ENCODE assay signal across 25 mouse cellular contexts in the genomic region with DNA sequence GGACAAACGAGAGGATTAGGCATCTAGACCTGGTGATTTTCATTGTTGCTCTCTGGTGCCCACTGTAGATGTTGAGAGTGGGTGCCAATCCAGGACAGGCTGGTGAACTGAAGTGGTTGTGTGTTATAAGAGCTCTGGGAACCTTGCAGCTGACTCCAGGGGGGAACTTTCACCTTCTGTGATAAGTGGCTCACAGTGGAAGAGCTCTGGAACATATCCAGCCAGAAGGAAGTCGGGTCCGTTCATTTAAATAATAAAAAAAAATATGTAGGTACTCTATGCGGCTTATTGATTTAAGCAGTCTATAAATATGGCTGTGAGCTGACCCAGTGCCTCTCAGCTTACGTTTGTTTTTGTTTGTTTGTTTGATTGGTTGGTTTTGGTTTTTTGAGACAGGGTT. TPM values are rescaled to one million over a fixed set of nuclear protein-coding genes. Genes with fewer than 3 reads are reported as not detected.
DNase-seq lines count a peak whose midpoint lies in the region; ATAC-seq and TF ChIP-seq lines count a peak whose summit lies in the region.
"Had no signal": no experiment of that assay in that cellular context is flagged by ENCODE, and none has a peak within 500 bp of the region (broad histone marks: within the 10 kb centered on the region; RNA-seq: fewer than 3 reads in every experiment).

A gene (minus strand): TSS at position 101 of the 400 bp plus-strand sequence.

- 61% methylated on average over 5 of the region's 5 CpGs for WGBS in heart, embryonic 13.5 days
- 54% methylated on average over 5 of the region's 5 CpGs for WGBS in bone marrow, adult 2 months

- no peak for ATAC-seq in heart, embryonic 13.5 days (ENCODE audit: extremely low read depth, insufficient number of reproducible peaks, low FRiP score, low TSS enrichment)
- no peak for ATAC-seq in neutrophil, adult 5-6 weeks (ENCODE audit: extremely low read depth, insufficient number of reproducible peaks, low FRiP score, poor library complexity, severe bottlenecking)
- ATAC-seq: hindbrain, embryonic 16.5 days; midbrain, embryonic 15.5 days had no signal

- DNase-seq in heart, postnatal 36 days = no peak
- no peak for DNase-seq in MEL (ENCODE audit: low read depth, low spot score)
- DNase-seq in cerebellum, adult 9-11 months = no peak
- DNase-seq: adrenal gland, adult 8-10 months; cerebellum, adult 8-10 months; cerebellum, postnatal 36 days; gastrocnemius, postnatal 10 days; heart, postnatal 14 days; kidney, adult 9 months; kidney, postnatal 10 days; right cerebral cortex, postnatal 4 days had no signal

- TF ChIP-seq CTCF in MEL (IDR thresholded peaks at IDR 0.05 in 2 of 3, conservative IDR thresholded peaks at IDR 0.05 in 1 of 3; ENCODE audit: control insufficient read depth in 1 of 3, insufficient read depth in 1 of 3, low read depth in 2 of 3, low read length in 3 of 3, poor library complexity in 1 of 3, severe bottlenecking in 1 of 3) = no peak
- TF ChIP-seq CTCF in bone marrow, adult 2 months (IDR thresholded peaks at IDR 0.05; ENCODE audit: control insufficient read depth, insufficient read depth, low read length) = no peak

- H3K27me3 ChIP-seq in heart, embryonic 13.5 days (replicated peaks) = no peaks in the 10 kb centered on the region
- no peaks in the 10 kb centered on the region for H3K27me3 ChIP-seq in MEL (ENCODE audit: control insufficient read depth in 1 of 2, insufficient read depth in 2 of 2, low read length in 2 of 2)
- H3K27me3 ChIP-seq: CH12.LX; embryonic facial prominence, embryonic 12.5 days; limb, embryonic 12.5 days; lung, embryonic 15.5 days; midbrain, embryonic 15.5 days; neural tube, embryonic 12.5 days had no signal

- no peak for TF ChIP-seq POLR2A in MEL (IDR thresholded peaks at IDR 0.05; ENCODE audit: control insufficient read depth in 1 of 2, insufficient read depth in 1 of 2, low read depth in 1 of 2, low read length in 2 of 2, poor library complexity in 1 of 2)
- no peak for TF ChIP-seq POLR2A in bone marrow, adult 2 months (IDR thresholded peaks at IDR 0.05; ENCODE audit: borderline replicate concordance, control insufficient read depth, low read depth, low read length)

- H3K9me3 ChIP-seq in heart, embryonic 13.5 days = no peaks in the 10 kb centered on the region
- H3K9me3 ChIP-seq in MEL (replicated peaks; ENCODE audit: insufficient read depth, low read length) = no peaks in the 10 kb centered on the region
- H3K9me3 ChIP-seq: embryonic facial prominence, embryonic 12.5 days; forebrain, embryonic 10.5 days; limb, embryonic 12.5 days; lung, embryonic 15.5 days; midbrain, embryonic 10.5 days; midbrain, embryonic 15.5 days; neural tube, embryonic 12.5 days had no signal

- no peak for TF ChIP-seq RAD21 in MEL (IDR thresholded peaks at IDR 0.05; ENCODE audit: low read depth, low read length)

- intact Hi-C loops in heart, postnatal 36 days (cut with DNase I) = loop anchor here (5.0 kb wide), 1 partner anchor 45 kb away; no protein-coding TSS in a partner anchor

- H3K27ac ChIP-seq in heart, embryonic 13.5 days (replicated peaks) = no peak within 1 kb of the TSS
- H3K27ac ChIP-seq in MEL (ENCODE audit: control insufficient read depth, low read depth, low read length) = no peak within 1 kb of the TSS
- no peak within 1 kb of the TSS for H3K27ac ChIP-seq in bone marrow, adult 2 months (ENCODE audit: control insufficient read depth, insufficient read depth, low read depth, low read length, poor library complexity)
- H3K27ac ChIP-seq: embryonic facial prominence, embryonic 12.5 days; forebrain, embryonic 10.5 days; limb, embryonic 12.5 days; lung, embryonic 15.5 days; midbrain, embryonic 10.5 days; midbrain, embryonic 15.5 days; neural tube, embryonic 12.5 days had no signal

- H3K36me3 ChIP-seq in heart, embryonic 13.5 days = peaks cover 23% of the 10 kb centered on the region
- peaks cover 0 to 3% of the 10 kb centered on the region in 2 experiments; a peak in 1 of 4 replicates for H3K36me3 ChIP-seq in MEL (ENCODE audit: control insufficient read depth in 1 of 2, insufficient read depth in 2 of 2, low read length in 2 of 2)
- H3K36me3 ChIP-seq: embryonic facial prominence, embryonic 12.5 days; forebrain, embryonic 10.5 days; limb, embryonic 12.5 days; lung, embryonic 15.5 days; midbrain, embryonic 10.5 days; midbrain, embryonic 15.5 days; neural tube, embryonic 12.5 days had no signal

- H3K4me3 ChIP-seq in heart, embryonic 13.5 days = no peak within 1 kb of the TSS
- H3K4me3 ChIP-seq in MEL (ENCODE audit: control insufficient read depth in 1 of 2, insufficient read depth in 1 of 2, low read depth in 2 of 2, low read length in 2 of 2) = no peak within 1 kb of the TSS
- no peak within 1 kb of the TSS for H3K4me3 ChIP-seq in bone marrow, adult 2 months (replicated peaks; ENCODE audit: control insufficient read depth, low read depth, low read length)
- H3K4me3 ChIP-seq: embryonic facial prominence, embryonic 12.5 days; forebrain, embryonic 10.5 days; limb, embryonic 12.5 days; lung, embryonic 15.5 days; midbrain, embryonic 10.5 days; midbrain, embryonic 15.5 days; neural tube, embryonic 12.5 days had no signal

- H3K4me1 ChIP-seq in heart, embryonic 13.5 days = peaks cover 25% of the 10 kb centered on the region
- H3K4me1 ChIP-seq in MEL (ENCODE audit: control insufficient read depth in 1 of 2, insufficient read depth in 2 of 2, low read length in 2 of 2) = no peaks in the 10 kb centered on the region
- no peaks in the 10 kb centered on the region for H3K4me1 ChIP-seq in bone marrow, adult 2 months (ENCODE audit: control insufficient read depth, insufficient read depth, low read length)
- H3K4me1 ChIP-seq: midbrain, embryonic 15.5 days; neural tube, embryonic 12.5 days had no signal

- TF ChIP-seq EP300 in MEL (IDR thresholded peaks at IDR 0.05; ENCODE audit: low read depth in 1 of 2, low read length in 2 of 2) = no peak

- no peak within 1 kb of the TSS for H3K4me2 ChIP-seq in heart, embryonic 13.5 days
- H3K4me2 ChIP-seq: embryonic facial prominence, embryonic 12.5 days; limb, embryonic 12.5 days; liver, embryonic 11.5 days; lung, embryonic 15.5 days; midbrain, embryonic 15.5 days; neural tube, embryonic 12.5 days had no signal

- 0 out of 2 replicates have a peak within 1 kb of the TSS, but pooled peaks have one; percentile 30 for H3K9ac ChIP-seq in heart, embryonic 13.5 days
- H3K9ac ChIP-seq in MEL (ENCODE audit: control insufficient read depth, low read depth, low read length, poor library complexity, severe bottlenecking) = no peak within 1 kb of the TSS
- H3K9ac ChIP-seq: embryonic facial prominence, embryonic 12.5 days; limb, embryonic 12.5 days; lung, embryonic 15.5 days; midbrain, embryonic 15.5 days; neural tube, embryonic 12.5 days had no signal

- no peaks in the 10 kb centered on the region for H3K79me2 ChIP-seq in MEL (ENCODE audit: control insufficient read depth, insufficient read depth, low read length, poor library complexity)

TF ChIP-seq in MEL, 35 proteins besides CTCF, POLR2A, EP300 and RAD21:
- no peak for TF ChIP-seq ELF1 (IDR thresholded peaks at IDR 0.05; ENCODE audit: low read depth, low read length)
- no peak for TF ChIP-seq ZMIZ1 (IDR thresholded peaks at IDR 0.05; ENCODE audit: low read depth, low read length)
- TF ChIP-seq POLR2AphosphoS2 (IDR thresholded peaks at IDR 0.05; ENCODE audit: low read length) = 0 out of 2 replicates have a peak, but pooled peaks have one; percentile 15
TF ChIP-seq in MEL: peak in this region for 1.

RNA-seq across cellular contexts. Expression of the gene that starts here (rescaled TPM):
- polyA plus RNA-seq in heart, embryonic 13.5 days (2015; fragmentation: Nextera tagmentation; extraction: Ambion mirVana) = 0.80 and 0.96 TPM in 2 replicates
- total RNA-seq in heart, postnatal 36 days (2021) = not detected
- total RNA-seq in MEL (2012; rRNA removed) = not detected in 2 replicates
- polyA plus RNA-seq in MEL (2012; ENCODE audit: insufficient read depth in 1 of 2, insufficient read length in 2 of 2, low read depth in 1 of 2, low replicate concordance in 2 of 2, missing spikeins in 1 of 2) = under 1 TPM in 1 of 2 experiments, not detected in 1; 0.39 TPM
- polyA plus RNA-seq in bone marrow, adult 2 months (2011; ENCODE audit: insufficient read depth, insufficient read length, low replicate concordance, missing spikeins) = 4.8 and 11.3 TPM in 2 replicates
- 12.0 and 12.5 TPM in 2 replicates for total RNA-seq in neutrophil, adult 5-6 weeks (2017)
- total RNA-seq: ES-E14 had no signal
- polyA plus RNA-seq: forebrain, embryonic 10.5 days; midbrain, embryonic 10.5 days; midbrain, embryonic 15.5 days; neural tube, embryonic 12.5 days had no signal

Comparison
In these comparisons a context has a peak if more than half of its experiments do, and no peak if none do; other contexts are left out.
1. RNA of the gene that starts here (total RNA-seq): 12.0 to 12.5 TPM in neutrophil, adult 5-6 weeks; not detected in heart, postnatal 36 days and not detected in MEL; every median in the first group is over 10 times any median in the second.